Comparison of ENCODE assay signal across 18 mouse cellular contexts in genomic region chr16:70073740-70074139, GRCm38 (mm10).
"Had no signal": no experiment of that assay in that cellular context is flagged by ENCODE, and none has a peak within 500 bp of the region (broad histone marks: within the 10 kb centered on the region; RNA-seq: fewer than 3 reads in every experiment).

No protein-coding gene starts in this region.

- DNase-seq: liver, postnatal 0 days; lung, adult 2 months; lung, postnatal 14 days; lung, postnatal 36 days; right cerebral cortex, postnatal 14 days; thymus, adult 2 months; thymus, postnatal 25 days; thymus, postnatal 4 days had no signal

- H3K36me3 ChIP-seq: liver, embryonic 15.5 days; lung, embryonic 15.5 days; midbrain, embryonic 13.5 days; midbrain, embryonic 15.5 days; neural tube, embryonic 12.5 days; stomach, embryonic 15.5 days had no signal

- H3K4me1 ChIP-seq: liver, embryonic 15.5 days; lung, embryonic 15.5 days; megakaryocyte, embryonic 14.5 days; midbrain, embryonic 13.5 days; midbrain, embryonic 15.5 days; neural tube, embryonic 12.5 days; stomach, embryonic 15.5 days had no signal

- ATAC-seq: liver, postnatal 0 days; lung, postnatal 0 days; midbrain, embryonic 13.5 days; midbrain, embryonic 15.5 days had no signal

- H3K9me3 ChIP-seq: liver, embryonic 15.5 days; lung, embryonic 15.5 days; midbrain, embryonic 13.5 days; midbrain, embryonic 15.5 days; neural tube, embryonic 12.5 days; stomach, embryonic 15.5 days had no signal

- H3K4me3 ChIP-seq: liver, embryonic 15.5 days; lung, embryonic 15.5 days; megakaryocyte, embryonic 14.5 days; midbrain, embryonic 13.5 days; midbrain, embryonic 15.5 days; neural tube, embryonic 12.5 days; stomach, embryonic 15.5 days had no signal

- H3K27ac ChIP-seq: liver, embryonic 15.5 days; lung, embryonic 15.5 days; macrophage; midbrain, embryonic 13.5 days; midbrain, embryonic 15.5 days; neural tube, embryonic 12.5 days; stomach, embryonic 15.5 days; stomach, postnatal 0 days had no signal

- H3K27me3 ChIP-seq: liver, embryonic 15.5 days; lung, embryonic 15.5 days; megakaryocyte, embryonic 14.5 days; midbrain, embryonic 13.5 days; midbrain, embryonic 15.5 days; neural tube, embryonic 12.5 days; stomach, embryonic 15.5 days had no signal
